Mouse (Mus musculus): ENCODE results near the gene Ccl7. TPM values are rescaled to one million over a fixed set of nuclear protein-coding genes. Genes with fewer than 3 reads are reported as not detected.

Ccl7 gene
- polyA plus RNA-seq, 1 experiment = 0.58 TPM

DNA sequence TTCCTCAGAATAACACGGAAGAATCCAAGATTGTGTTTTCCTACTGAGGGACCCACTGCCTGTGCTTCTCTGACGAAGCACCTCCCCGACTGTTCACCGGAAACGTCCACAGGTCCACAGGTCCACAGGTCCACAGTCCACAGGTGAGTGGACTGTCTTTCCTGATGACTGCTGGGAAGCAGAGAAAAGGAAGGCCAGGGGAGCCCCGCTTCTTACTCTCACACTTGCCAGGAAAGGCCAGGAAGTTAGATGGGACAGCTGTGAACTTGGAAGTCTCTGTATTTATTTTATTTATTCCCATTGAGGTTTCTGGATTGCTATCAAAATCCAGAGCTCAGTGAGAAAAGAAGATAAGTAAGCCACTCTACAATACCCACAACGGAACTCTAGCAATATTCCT lies 8.3 kb downstream of the Ccl7 start:
- DNase-seq = no peak
- Histone ChIP-seq H3K4me3 (replicated peaks; ENCODE audit: extremely low read depth, low read depth, low read length) (no peak overlapping the region), H3K4me1 (ENCODE audit: control insufficient read depth, insufficient read depth, low read length) (no peaks in the 10 kb centered on the region)
- no peak for TF ChIP-seq CTCF (IDR thresholded peaks at IDR 0.05; ENCODE audit: insufficient read depth, low read length)
- 71% methylated on average over 7 of the region's 7 CpGs for WGBS

DNA sequence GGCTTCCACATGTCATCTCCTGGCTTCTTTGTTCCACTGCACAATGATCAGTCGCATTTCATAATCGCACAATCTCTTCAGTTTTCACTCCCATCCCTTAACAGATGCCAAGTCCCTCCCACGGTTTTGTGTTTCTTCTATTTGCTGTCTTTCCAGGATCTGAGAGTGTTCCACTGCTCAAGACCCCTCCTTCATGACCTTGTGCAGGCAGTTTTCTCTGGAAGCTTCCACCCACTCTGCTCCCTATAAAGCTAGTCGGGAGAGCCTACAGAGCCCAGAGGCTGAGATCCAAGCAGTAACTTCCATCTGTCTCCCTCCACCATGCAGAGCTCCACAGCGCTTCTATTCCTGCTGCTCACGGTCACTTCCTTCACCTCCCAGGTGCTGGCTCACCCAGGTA lies 12.1 kb downstream of the Ccl7 start, which contains the start of gene Ccl11:
Gene Ccl11 (plus strand): TSS at position 178 of the 400 bp plus-strand sequence.
- DNase-seq = no peak
- Histone ChIP-seq H3K4me3 (replicated peaks; ENCODE audit: extremely low read depth, low read depth, low read length) (no peak within 1 kb of the TSS), H3K4me1 (ENCODE audit: control insufficient read depth, insufficient read depth, low read length) (no peaks in the 10 kb centered on the region)
- TF ChIP-seq CTCF (IDR thresholded peaks at IDR 0.05; ENCODE audit: insufficient read depth, low read length) (no peak), POLR2A (IDR thresholded peaks at IDR 0.05; ENCODE audit: borderline replicate concordance, extremely low read depth, low read depth, low read length) (no peak)
- 65% methylated on average over 6 of the region's 6 CpGs for WGBS

- H3K4me1 ChIP-seq (ENCODE audit: control insufficient read depth, insufficient read depth, low read length) = no peaks in the 10 kb centered on the region
- 56% methylated on average over 3 of the region's 3 CpGs for WGBS
- no peak for TF ChIP-seq POLR2A (IDR thresholded peaks at IDR 0.05; ENCODE audit: borderline replicate concordance, extremely low read depth, low read depth, low read length)
- no peak for TF ChIP-seq CTCF (IDR thresholded peaks at IDR 0.05; ENCODE audit: insufficient read depth, low read length)
- DNase-seq = no peak
- no peak overlapping the region for H3K4me3 ChIP-seq (replicated peaks; ENCODE audit: extremely low read depth, low read depth, low read length)
Observed at GRCm38 (mm10) chr11:82062226-82062625, 16.7 kb downstream of the Ccl7 start.

DNA sequence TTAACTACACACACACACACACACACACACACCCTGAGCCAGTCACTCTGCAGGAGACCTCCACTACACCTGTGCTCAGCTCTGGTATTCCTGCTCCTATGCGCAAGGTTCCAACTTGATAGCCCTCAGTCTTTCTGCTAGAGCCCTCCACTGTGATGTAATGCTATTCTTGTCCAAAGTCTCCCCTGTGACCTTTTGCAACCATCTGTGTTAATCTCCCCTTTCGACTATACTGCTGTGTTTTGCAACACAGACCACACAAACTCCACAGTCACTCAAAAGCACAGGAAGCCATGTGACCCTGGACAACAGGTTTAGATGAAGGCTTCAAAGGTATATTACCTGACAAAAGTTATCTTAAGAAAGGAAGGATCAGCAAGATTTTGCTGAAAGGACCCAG lies 17.9 kb downstream of the Ccl7 start:
- Histone ChIP-seq H3K4me1 (ENCODE audit: control insufficient read depth, insufficient read depth, low read length) (no peaks in the 10 kb centered on the region), H3K4me3 (replicated peaks; ENCODE audit: extremely low read depth, low read depth, low read length) (no peak overlapping the region)
- no peak for DNase-seq
- WGBS = 75% methylated on average over 2 of the region's 2 CpGs
- no peak for TF ChIP-seq CTCF (IDR thresholded peaks at IDR 0.05; ENCODE audit: insufficient read depth, low read length)
- TF ChIP-seq POLR2A (IDR thresholded peaks at IDR 0.05; ENCODE audit: borderline replicate concordance, extremely low read depth, low read depth, low read length) = no peak

DNA sequence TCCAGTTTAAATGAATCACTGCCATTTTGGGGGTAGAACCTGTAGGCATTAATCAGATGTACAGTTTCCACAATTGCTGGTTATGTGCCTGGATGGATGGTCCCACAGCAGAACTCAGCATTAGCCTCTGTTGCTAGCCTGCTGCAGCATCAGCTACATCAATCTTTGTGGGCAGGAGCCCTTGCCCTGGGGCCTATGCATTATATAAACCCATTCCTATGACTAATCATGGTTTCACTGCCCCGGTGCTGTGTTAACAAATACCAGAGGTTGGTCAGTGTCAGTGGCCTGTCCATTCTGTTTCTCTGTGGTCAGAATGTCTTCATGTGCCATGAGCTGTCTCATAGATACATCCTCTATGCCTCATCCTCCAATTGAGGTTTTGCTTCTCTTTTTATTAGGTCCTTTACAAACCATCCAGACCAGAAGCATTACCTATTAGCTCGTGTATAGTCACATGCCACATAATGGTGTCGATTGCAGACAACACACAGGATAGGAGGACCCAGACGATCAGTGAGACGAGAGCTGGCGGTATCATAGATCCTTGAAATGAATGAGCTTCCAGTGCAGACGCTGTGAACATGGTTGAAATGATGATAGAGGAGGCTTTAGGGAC lies 21.6 kb downstream of the Ccl7 start:
- WGBS = 80% methylated on average over 7 of the region's 7 CpGs
- H3K4me3 ChIP-seq (replicated peaks; ENCODE audit: extremely low read depth, low read depth, low read length) = no peak overlapping the region
- DNase-seq = no peak
- no peaks in the 10 kb centered on the region for H3K4me1 ChIP-seq (ENCODE audit: control insufficient read depth, insufficient read depth, low read length)
- TF ChIP-seq CTCF (IDR thresholded peaks at IDR 0.05; ENCODE audit: insufficient read depth, low read length) (no peak), POLR2A (IDR thresholded peaks at IDR 0.05; ENCODE audit: borderline replicate concordance, extremely low read depth, low read depth, low read length) (no peak)

GRCm38 (mm10) chr11:82071076-82071475 lies 25.6 kb downstream of the Ccl7 start:
- TF ChIP-seq POLR2A (IDR thresholded peaks at IDR 0.05; ENCODE audit: borderline replicate concordance, extremely low read depth, low read depth, low read length) (no peak), CTCF (IDR thresholded peaks at IDR 0.05; ENCODE audit: insufficient read depth, low read length) (no peak)
- DNase-seq = no peak
- no peaks in the 10 kb centered on the region for H3K4me1 ChIP-seq (ENCODE audit: control insufficient read depth, insufficient read depth, low read length)
- 55% methylated on average over 3 of the region's 3 CpGs for WGBS
- no peak overlapping the region for H3K4me3 ChIP-seq (replicated peaks; ENCODE audit: extremely low read depth, low read depth, low read length)

DNA sequence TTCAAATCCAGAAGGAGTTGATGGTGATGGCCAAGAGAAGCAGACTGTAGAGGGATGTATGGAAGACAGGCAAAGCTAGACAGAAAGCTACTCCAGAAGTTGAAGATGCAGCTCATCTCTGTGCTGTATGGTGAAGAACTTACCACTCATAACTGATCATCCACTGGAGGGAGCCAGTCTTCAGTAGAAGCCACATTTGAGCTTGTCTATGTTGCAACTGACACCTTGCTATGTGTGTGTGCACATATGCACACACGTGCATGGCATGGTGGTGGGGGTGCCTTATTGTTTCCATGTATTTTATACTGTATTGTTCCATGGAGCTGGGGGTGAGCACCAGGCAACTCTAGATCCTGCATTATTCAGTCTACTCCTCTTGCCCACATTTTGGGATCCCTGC lies 26.9 kb downstream of the Ccl7 start:
- DNase-seq = no peak
- TF ChIP-seq CTCF (IDR thresholded peaks at IDR 0.05; ENCODE audit: insufficient read depth, low read length) = no peak
- Histone ChIP-seq H3K4me1 (ENCODE audit: control insufficient read depth, insufficient read depth, low read length) (no peaks in the 10 kb centered on the region; the same call in 1 of the 2 replicates), H3K4me3 (replicated peaks; ENCODE audit: extremely low read depth, low read depth, low read length) (no peak overlapping the region)
- WGBS = 75% methylated on average over 1 of the region's 1 CpGs

GRCm38 (mm10) chr11:82072984-82073383 lies 27.5 kb downstream of the Ccl7 start:
- 60% methylated on average over 3 of the region's 3 CpGs for WGBS
- H3K4me1 ChIP-seq (ENCODE audit: control insufficient read depth, insufficient read depth, low read length) = no peaks in the 10 kb centered on the region; the same call in 1 of the 2 replicates
- no peak overlapping the region for H3K4me3 ChIP-seq (replicated peaks; ENCODE audit: extremely low read depth, low read depth, low read length)
- no peak for TF ChIP-seq POLR2A (IDR thresholded peaks at IDR 0.05; ENCODE audit: borderline replicate concordance, extremely low read depth, low read depth, low read length)
- DNase-seq = no peak

- no peak for TF ChIP-seq CTCF (IDR thresholded peaks at IDR 0.05; ENCODE audit: insufficient read depth, low read length)
- no peak for TF ChIP-seq POLR2A (IDR thresholded peaks at IDR 0.05; ENCODE audit: borderline replicate concordance, extremely low read depth, low read depth, low read length)
- Histone ChIP-seq H3K4me1 (ENCODE audit: control insufficient read depth, insufficient read depth, low read length) (no peaks in the 10 kb centered on the region; the same call in 1 of the 2 replicates), H3K4me3 (replicated peaks; ENCODE audit: extremely low read depth, low read depth, low read length) (no peak overlapping the region)
- no peak for DNase-seq
- WGBS = 74% methylated on average over 3 of the region's 3 CpGs
Observed at GRCm38 (mm10) chr11:82073686-82074085, 28.2 kb downstream of the Ccl7 start.

DNA sequence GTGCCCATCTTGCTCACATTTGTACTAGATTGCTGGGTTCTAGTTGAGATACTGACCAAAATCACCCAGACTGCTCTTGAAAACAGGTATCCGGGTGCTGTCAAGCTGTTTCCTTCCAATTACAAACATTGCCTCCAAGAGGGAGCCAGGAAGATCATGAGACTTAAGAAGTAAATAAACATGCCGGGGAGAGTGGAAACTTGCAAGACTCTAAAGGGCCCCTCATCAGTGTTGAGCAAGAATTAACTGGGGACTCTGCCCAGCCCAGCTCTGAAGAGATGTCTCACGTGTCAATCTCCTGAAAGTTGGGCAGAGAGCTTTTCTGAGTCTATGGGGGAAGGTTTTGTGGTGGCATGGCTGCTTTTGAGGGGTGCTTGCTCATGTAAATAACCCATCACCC lies 31.5 kb downstream of the Ccl7 start:
- no peaks in the 10 kb centered on the region; the same call in 1 of the 2 replicates for H3K4me1 ChIP-seq (ENCODE audit: control insufficient read depth, insufficient read depth, low read length)
- H3K4me3 ChIP-seq (replicated peaks; ENCODE audit: extremely low read depth, low read depth, low read length) = no peak overlapping the region
- DNase-seq = no peak
- 24% methylated on average over 3 of the region's 3 CpGs for WGBS
- no peak for TF ChIP-seq POLR2A (IDR thresholded peaks at IDR 0.05; ENCODE audit: borderline replicate concordance, extremely low read depth, low read depth, low read length)
- TF ChIP-seq CTCF (IDR thresholded peaks at IDR 0.05; ENCODE audit: insufficient read depth, low read length) = no peak
